In genomic region chr8:105455218-105455617, GRCm38 (mm10) we compare ENCODE assay signal across 19 mouse cellular contexts. TPM values are rescaled to one million over a fixed set of nuclear protein-coding genes. Genes with fewer than 3 reads are reported as not detected.
DNase-seq lines count a peak whose midpoint lies in the region; ATAC-seq and TF ChIP-seq lines count a peak whose summit lies in the region.
"Had no signal": no experiment of that assay in that cellular context is flagged by ENCODE, and none has a peak within 500 bp of the region (broad histone marks: within the 10 kb centered on the region; RNA-seq: fewer than 3 reads in every experiment).

No protein-coding gene starts in this region.

- no peak for TF ChIP-seq CTCF in liver, embryonic 14.5 days (IDR thresholded peaks at IDR 0.05; ENCODE audit: low read depth)

- no peaks in the 10 kb centered on the region for H3K27me3 ChIP-seq in intestine, embryonic 14.5 days (replicated peaks; ENCODE audit: control insufficient read depth, insufficient read depth, low read length)
- no peaks in the 10 kb centered on the region for H3K27me3 ChIP-seq in intestine, embryonic 16.5 days (replicated peaks; ENCODE audit: control insufficient read depth, insufficient read depth, low read length)
- peaks cover 21% of the 10 kb centered on the region for H3K27me3 ChIP-seq in erythroblast, embryonic 14.5 days (ENCODE audit: control insufficient read depth)
- no peaks in the 10 kb centered on the region; the same call in 1 of the 2 replicates for H3K27me3 ChIP-seq in liver, embryonic 14.5 days (ENCODE audit: control insufficient read depth, insufficient read depth, low read length)
- peaks cover 10% of the 10 kb centered on the region for H3K27me3 ChIP-seq in myocyte (ENCODE audit: control insufficient read depth, insufficient read depth, insufficient read length)
- H3K27me3 ChIP-seq in midbrain, embryonic 11.5 days (ENCODE audit: control insufficient read depth, insufficient read depth, low read length) = no peaks in the 10 kb centered on the region
- H3K27me3 ChIP-seq: embryonic facial prominence, embryonic 13.5 days; forebrain, embryonic 13.5 days; hindbrain, embryonic 12.5 days had no signal

- no peak overlapping the region for H3K9ac ChIP-seq in intestine, embryonic 14.5 days (ENCODE audit: low read length)
- no peak overlapping the region for H3K9ac ChIP-seq in intestine, embryonic 16.5 days (ENCODE audit: low read depth, low read length)
- H3K9ac ChIP-seq in liver, embryonic 14.5 days (replicated peaks) = peak overlapping the region; percentile 14
- H3K9ac ChIP-seq in midbrain, embryonic 11.5 days (ENCODE audit: low read length) = no peak overlapping the region
- H3K9ac ChIP-seq: embryonic facial prominence, embryonic 13.5 days; forebrain, embryonic 13.5 days; hindbrain, embryonic 12.5 days had no signal

- DNase-seq in intestine, embryonic 14.5 days (ENCODE audit: low spot score) = no peak
- no peak for DNase-seq in liver, embryonic 14.5 days (ENCODE audit: low read depth in 3 of 3, low spot score in 3 of 3)
- no peak for DNase-seq in ovary, adult 18-20 months (ENCODE audit: low spot score)
- no peak for DNase-seq in midbrain, embryonic 11.5 days (ENCODE audit: low spot score, missing footprints)
- DNase-seq in cerebellum, adult 11-12 months = no peak
- DNase-seq: adrenal gland, postnatal 25 days; cerebellum, postnatal 36 days; gastrocnemius, postnatal 10 days; kidney, adult 11 months; kidney, postnatal 25 days; right cerebral cortex, postnatal 25 days; thymus, adult 18-20 months had no signal

- no peak overlapping the region for H3K27ac ChIP-seq in intestine, embryonic 14.5 days (ENCODE audit: low read depth)
- no peak overlapping the region for H3K27ac ChIP-seq in intestine, embryonic 16.5 days (ENCODE audit: low read length)
- no peak overlapping the region for H3K27ac ChIP-seq in liver, embryonic 14.5 days
- H3K27ac ChIP-seq in midbrain, embryonic 11.5 days (ENCODE audit: low read depth, low read length) = no peak overlapping the region
- H3K27ac ChIP-seq: embryonic facial prominence, embryonic 13.5 days; forebrain, embryonic 13.5 days; hindbrain, embryonic 12.5 days had no signal

- WGBS in intestine, embryonic 14.5 days = 28% methylated on average over 10 of the region's 10 CpGs
- 42% methylated on average over 10 of the region's 10 CpGs for WGBS in intestine, embryonic 16.5 days
- 7% methylated on average over 10 of the region's 10 CpGs for WGBS in liver, embryonic 14.5 days (ENCODE audit: insufficient replicate concordance)
- WGBS in midbrain, embryonic 11.5 days = 70% methylated on average over 10 of the region's 10 CpGs

- no peak for TF ChIP-seq EP300 in liver, embryonic 14.5 days (IDR thresholded peaks at IDR 0.05; ENCODE audit: low read depth)

- TF ChIP-seq POLR2A in myocyte (IDR thresholded peaks at IDR 0.05; ENCODE audit: insufficient read length, low read depth) = no peak

- no peaks in the 10 kb centered on the region for H3K9me3 ChIP-seq in intestine, embryonic 14.5 days (ENCODE audit: control insufficient read depth, low read length)
- no peaks in the 10 kb centered on the region for H3K9me3 ChIP-seq in intestine, embryonic 16.5 days (ENCODE audit: control insufficient read depth, low read length)
- no peaks in the 10 kb centered on the region for H3K9me3 ChIP-seq in erythroblast, embryonic 14.5 days (ENCODE audit: control insufficient read depth, low read length)
- H3K9me3 ChIP-seq in liver, embryonic 14.5 days (ENCODE audit: control insufficient read depth, low read length) = no peaks in the 10 kb centered on the region
- no peaks in the 10 kb centered on the region for H3K9me3 ChIP-seq in midbrain, embryonic 11.5 days (ENCODE audit: control insufficient read depth, low read length)
- H3K9me3 ChIP-seq: embryonic facial prominence, embryonic 13.5 days; forebrain, embryonic 13.5 days; hindbrain, embryonic 12.5 days had no signal

- H3K4me1 ChIP-seq in intestine, embryonic 14.5 days (replicated peaks; ENCODE audit: control insufficient read depth, insufficient read depth, low read length) = no peaks in the 10 kb centered on the region
- H3K4me1 ChIP-seq in intestine, embryonic 16.5 days (ENCODE audit: control insufficient read depth, insufficient read depth, low read length) = no peaks in the 10 kb centered on the region
- H3K4me1 ChIP-seq in erythroblast, embryonic 14.5 days (ENCODE audit: control insufficient read depth) = peaks cover 42% of the 10 kb centered on the region
- H3K4me1 ChIP-seq in liver, embryonic 14.5 days (replicated peaks; ENCODE audit: control insufficient read depth in 2 of 2, insufficient read depth in 2 of 2, low read length in 1 of 2) = peaks cover 0 to 7% of the 10 kb centered on the region in 2 experiments
- no peaks in the 10 kb centered on the region for H3K4me1 ChIP-seq in midbrain, embryonic 11.5 days (ENCODE audit: control insufficient read depth, insufficient read depth, low read length)
- H3K4me1 ChIP-seq: embryonic facial prominence, embryonic 13.5 days had no signal

- H3K36me3 ChIP-seq in intestine, embryonic 14.5 days (ENCODE audit: control insufficient read depth, insufficient read depth, low read length) = no peaks in the 10 kb centered on the region
- H3K36me3 ChIP-seq in intestine, embryonic 16.5 days (ENCODE audit: control insufficient read depth, insufficient read depth, low read length) = no peaks in the 10 kb centered on the region
- H3K36me3 ChIP-seq in erythroblast, embryonic 14.5 days (ENCODE audit: control insufficient read depth) = no peaks in the 10 kb centered on the region
- H3K36me3 ChIP-seq in liver, embryonic 14.5 days (replicated peaks; ENCODE audit: control insufficient read depth, insufficient read depth, low read depth) = no peaks in the 10 kb centered on the region
- H3K36me3 ChIP-seq in myocyte (ENCODE audit: control insufficient read depth, insufficient read depth) = no peaks in the 10 kb centered on the region
- H3K36me3 ChIP-seq in midbrain, embryonic 11.5 days (ENCODE audit: control insufficient read depth, insufficient read depth, low read length) = no peaks in the 10 kb centered on the region
- H3K36me3 ChIP-seq: embryonic facial prominence, embryonic 13.5 days; hindbrain, embryonic 12.5 days had no signal

- no peak overlapping the region for H3K4me3 ChIP-seq in intestine, embryonic 14.5 days (ENCODE audit: low read depth, low read length)
- H3K4me3 ChIP-seq in intestine, embryonic 16.5 days (ENCODE audit: low read length) = no peak overlapping the region
- peak overlapping the region; percentile 25 for H3K4me3 ChIP-seq in erythroblast, embryonic 14.5 days (replicated peaks)
- peak overlapping the region in 1 of 2 experiments; percentile 5; a peak in 1 of 4 replicates for H3K4me3 ChIP-seq in liver, embryonic 14.5 days (ENCODE audit: insufficient read depth in 1 of 2, low read depth in 2 of 2, low read length in 2 of 2)
- H3K4me3 ChIP-seq in myocyte = no peak overlapping the region
- H3K4me3 ChIP-seq in midbrain, embryonic 11.5 days (ENCODE audit: low read depth, low read length) = no peak overlapping the region
- H3K4me3 ChIP-seq: embryonic facial prominence, embryonic 13.5 days; forebrain, embryonic 13.5 days; hindbrain, embryonic 12.5 days had no signal

- H3K79me2 ChIP-seq in myocyte (ENCODE audit: control insufficient read depth, insufficient read depth) = no peaks in the 10 kb centered on the region

- no peak for ATAC-seq in intestine, embryonic 14.5 days (replicated peaks; ENCODE audit: low FRiP score, low TSS enrichment, low read depth)
- ATAC-seq in intestine, embryonic 16.5 days = no peak
- ATAC-seq in liver, embryonic 14.5 days (ENCODE audit: insufficient read depth) = no peak
- no peak for ATAC-seq in midbrain, embryonic 11.5 days (ENCODE audit: low FRiP score)
- ATAC-seq: forebrain, embryonic 13.5 days had no signal

- H3ac ChIP-seq in myocyte (ENCODE audit: control insufficient read depth, insufficient read length) = no peak overlapping the region

- 0 out of 2 replicates have a peak overlapping the region, but pooled peaks have one; percentile 15 for H3K4me2 ChIP-seq in intestine, embryonic 14.5 days (ENCODE audit: low read length)
- H3K4me2 ChIP-seq in intestine, embryonic 16.5 days (ENCODE audit: low read depth, low read length) = no peak overlapping the region
- H3K4me2 ChIP-seq in liver, embryonic 14.5 days (ENCODE audit: low read depth) = peak overlapping the region; percentile 43
- no peak overlapping the region for H3K4me2 ChIP-seq in myocyte (ENCODE audit: low read depth)
- no peak overlapping the region for H3K4me2 ChIP-seq in midbrain, embryonic 11.5 days
- H3K4me2 ChIP-seq: embryonic facial prominence, embryonic 13.5 days; forebrain, embryonic 13.5 days; hindbrain, embryonic 12.5 days had no signal

RNA-seq across cellular contexts. Expression of gene Tppp3, which starts 16.1 kb away (rescaled TPM):
- polyA plus RNA-seq in intestine, embryonic 14.5 days (2014; fragmentation: Nextera tagmentation; extraction: Ambion mirVana) = 36.2 and 39.8 TPM in 2 replicates
- 41.9 and 42.3 TPM in 2 replicates for polyA plus RNA-seq in intestine, embryonic 16.5 days (2015; fragmentation: Nextera tagmentation; extraction: Ambion mirVana)
- 0.34 and 0.96 TPM in 2 replicates for polyA plus RNA-seq in erythroblast, embryonic 14.5 days (2012)
- 0.49 and 0.60 TPM in 2 replicates for polyA plus RNA-seq in liver, embryonic 14.5 days (2012; rRNA removed)
- polyA plus RNA-seq in liver, embryonic 14.5 days (2014; fragmentation: Nextera tagmentation; extraction: Ambion mirVana) = 0.49 and 0.63 TPM in 2 replicates
- polyA plus RNA-seq in myocyte (2012; fragmentation: generic; extraction: Trizol) = 155 TPM
- polyA plus RNA-seq in midbrain, embryonic 11.5 days (2014; fragmentation: Nextera tagmentation; extraction: Ambion mirVana) = 106 and 107 TPM in 2 replicates

RNA-seq across cellular contexts. Expression of gene Zdhhc1, which starts 41.5 kb away (rescaled TPM):
- 25.0 and 25.2 TPM in 2 replicates for polyA plus RNA-seq in intestine, embryonic 14.5 days (2014; fragmentation: Nextera tagmentation; extraction: Ambion mirVana)
- 17.5 and 18.5 TPM in 2 replicates for polyA plus RNA-seq in intestine, embryonic 16.5 days (2015; fragmentation: Nextera tagmentation; extraction: Ambion mirVana)
- polyA plus RNA-seq in erythroblast, embryonic 14.5 days (2012) = 0.14 and 0.23 TPM in 2 replicates
- polyA plus RNA-seq in liver, embryonic 14.5 days (2012; rRNA removed) = 2.2 and 2.4 TPM in 2 replicates
- 0.90 and 1.2 TPM in 2 replicates for polyA plus RNA-seq in liver, embryonic 14.5 days (2014; fragmentation: Nextera tagmentation; extraction: Ambion mirVana)
- 17.3 TPM for polyA plus RNA-seq in myocyte (2012; fragmentation: generic; extraction: Trizol)
- 14.5 and 19.0 TPM in 2 replicates for polyA plus RNA-seq in midbrain, embryonic 11.5 days (2014; fragmentation: Nextera tagmentation; extraction: Ambion mirVana)

RNA-seq across cellular contexts. Expression of gene Lrrc36, which starts 41.8 kb away (rescaled TPM):
- polyA plus RNA-seq in intestine, embryonic 14.5 days (2014; fragmentation: Nextera tagmentation; extraction: Ambion mirVana) = 0.11 and 0.16 TPM in 2 replicates
- 0.07 TPM in 1 of 2 replicates, not detected in the other for polyA plus RNA-seq in intestine, embryonic 16.5 days (2015; fragmentation: Nextera tagmentation; extraction: Ambion mirVana)
- 0.03 and 0.05 TPM in 2 replicates for polyA plus RNA-seq in erythroblast, embryonic 14.5 days (2012)
- polyA plus RNA-seq in liver, embryonic 14.5 days (2012; rRNA removed) = 0.04 and 0.09 TPM in 2 replicates
- 0.08 and 0.10 TPM in 2 replicates for polyA plus RNA-seq in liver, embryonic 14.5 days (2014; fragmentation: Nextera tagmentation; extraction: Ambion mirVana)
- polyA plus RNA-seq in myocyte (2012; fragmentation: generic; extraction: Trizol) = not detected
- polyA plus RNA-seq in midbrain, embryonic 11.5 days (2014; fragmentation: Nextera tagmentation; extraction: Ambion mirVana) = 1.9 and 2.7 TPM in 2 replicates
- polyA plus RNA-seq: embryonic facial prominence, embryonic 13.5 days had no signal

RNA-seq across cellular contexts. Expression of gene Kctd19, which starts 41.9 kb away (rescaled TPM):
- polyA plus RNA-seq in intestine, embryonic 14.5 days (2014; fragmentation: Nextera tagmentation; extraction: Ambion mirVana) = 0.11 TPM in 1 of 2 replicates, not detected in the other
- polyA plus RNA-seq in intestine, embryonic 16.5 days (2015; fragmentation: Nextera tagmentation; extraction: Ambion mirVana) = 0.04 TPM in 1 of 2 replicates, not detected in the other
- polyA plus RNA-seq in erythroblast, embryonic 14.5 days (2012) = not detected in 2 replicates
- not detected in 2 replicates for polyA plus RNA-seq in liver, embryonic 14.5 days (2012; rRNA removed)
- polyA plus RNA-seq in liver, embryonic 14.5 days (2014; fragmentation: Nextera tagmentation; extraction: Ambion mirVana) = not detected in 2 replicates
- polyA plus RNA-seq in myocyte (2012; fragmentation: generic; extraction: Trizol) = not detected
- not detected in 2 replicates for polyA plus RNA-seq in midbrain, embryonic 11.5 days (2014; fragmentation: Nextera tagmentation; extraction: Ambion mirVana)
- polyA plus RNA-seq: embryonic facial prominence, embryonic 13.5 days; forebrain, embryonic 13.5 days; heart, embryonic 14.5 days; hindbrain, embryonic 12.5 days had no signal

Comparison
In these comparisons a context has a peak if more than half of its experiments do, and no peak if none do; other contexts are left out.
1. H3K4me2 ChIP-seq: peak in intestine, embryonic 14.5 days (single experiment) and liver, embryonic 14.5 days (single experiment); none in intestine, embryonic 16.5 days (single experiment), myocyte (single experiment) and midbrain, embryonic 11.5 days (single experiment).
2. RNA of gene Tppp3, which starts 16.1 kb away (polyA plus RNA-seq): 155 TPM in myocyte (single experiment), 106 to 107 TPM in midbrain, embryonic 11.5 days, 41.9 to 42.3 TPM in intestine, embryonic 16.5 days and 36.2 to 39.8 TPM in intestine, embryonic 14.5 days; 0.49 to 0.63 TPM in liver, embryonic 14.5 days and 0.34 to 0.96 TPM in erythroblast, embryonic 14.5 days; every median in the first group is over 10 times any median in the second.